Mouse (Mus musculus) heart, embryonic 12.5 days (tissue): ENCODE results near the gene Pml. TPM values are rescaled to one million over a fixed set of nuclear protein-coding genes. Genes with fewer than 3 reads are reported as not detected.

Experiments
- ATAC-seq: fragments of 200-750 bp; cut with Nextera tagmentation; 2 replicates; pipeline ENCODE4 v1.8.0; 2017; ENCODE audit warnings: moderate TSS enrichment, moderate library complexity; ENCODE audit not compliant: insufficient number of reproducible peaks, low FRiP score
- H3K27ac ChIP-seq: fragments of 300-500 bp; sonication (generic); 2 replicates; pipeline ENCODE4 v1.5.1; 2016; ENCODE audit warnings: mild to moderate bottlenecking, moderate library complexity; ENCODE audit not compliant: poor library complexity, severe bottlenecking
- H3K27me3 ChIP-seq: fragments of 300-500 bp; sonication (generic); replicated peaks from 2 replicates; pipeline ENCODE4 v1.6.1; 2016; ENCODE audit warnings: mild to moderate bottlenecking, moderate library complexity
- H3K36me3 ChIP-seq: fragments of 300-500 bp; sonication (generic); 2 replicates; pipeline ENCODE4 v1.6.1; 2016; ENCODE audit warnings: mild to moderate bottlenecking, moderate library complexity
- H3K4me1 ChIP-seq: fragments of 300-500 bp; sonication (generic); replicated peaks from 2 replicates; pipeline ENCODE4 v1.6.1; 2016; ENCODE audit warnings: mild to moderate bottlenecking
- H3K4me2 ChIP-seq: fragments of 300-500 bp; sonication (generic); 2 replicates; pipeline ENCODE4 v1.6.1; 2016; ENCODE audit warnings: mild to moderate bottlenecking, moderate library complexity
- H3K4me3 ChIP-seq: fragments of 300-500 bp; sonication (generic); 2 replicates; pipeline ENCODE4 v1.5.1; 2016; ENCODE audit warnings: mild to moderate bottlenecking
- H3K9ac ChIP-seq: fragments of 300-500 bp; sonication (generic); 2 replicates; pipeline ENCODE4 v1.6.1; 2016; ENCODE audit warnings: mild to moderate bottlenecking, moderate library complexity
- H3K9me3 ChIP-seq: fragments of 300-500 bp; sonication (generic); replicated peaks from 2 replicates; pipeline ENCODE4 v1.6.1; 2016; ENCODE audit warnings: mild to moderate bottlenecking, moderate library complexity
- WGBS: fragments of 180-500 bp; shearing (Covaris S2); methylation state at CpG from one replicate; pipeline ENCODE4 v1.1.7; 2016; 5-methylcytosine and 5-hydroxymethylcytosine counted together
- polyA plus RNA-seq: library from polyadenylated mRNA; unstranded; fragments of >200 nt; fragmentation: Nextera tagmentation; extraction: Ambion mirVana; gene quantifications from 2 replicates; pipeline ENCODE4 v1.2.1, GENCODE M21; 2016

The Pml gene
- polyA plus RNA-seq: 15.2 and 15.5 TPM in 2 replicates

DNA sequence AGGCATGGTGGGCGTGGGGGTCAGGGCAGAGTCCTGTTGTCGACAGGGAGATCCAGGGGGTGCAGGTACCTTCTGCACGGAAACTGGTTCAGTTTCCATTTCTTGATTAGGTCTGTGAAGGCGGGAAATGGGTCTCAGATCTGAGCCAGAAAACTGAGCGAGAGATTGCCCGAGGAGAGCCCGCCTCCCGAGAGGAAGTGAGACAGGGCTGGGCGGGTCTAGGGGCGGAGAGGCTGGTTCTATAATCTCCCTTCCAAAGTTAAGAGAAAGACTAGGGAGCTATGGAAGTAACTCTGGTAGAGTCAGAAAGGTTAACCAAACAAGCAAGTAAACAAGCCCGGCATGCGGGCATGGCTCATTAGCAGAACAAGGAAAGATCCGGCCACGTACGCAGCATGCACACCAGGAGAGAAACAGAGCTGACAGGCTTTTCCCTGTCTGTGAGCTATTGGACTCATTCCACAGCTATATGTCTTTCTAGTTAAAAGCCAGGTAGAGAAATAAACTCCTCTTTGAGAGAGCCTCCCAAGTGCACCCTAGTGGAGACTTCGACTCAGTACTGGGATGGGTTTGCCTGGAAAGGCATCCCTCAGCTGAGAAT is at the start of gene Pml:
Pml (minus strand) TSS at position 195 of the 601 bp plus-strand sequence.
- peak within 1 kb of the TSS; percentile 85 for H3K27ac ChIP-seq
- H3K27me3 ChIP-seq: no peaks in the 10 kb centered on the region
- peak within 1 kb of the TSS; percentile 87 for H3K9ac ChIP-seq
- under 1% methylated on average over 16 of the region's 16 CpGs for WGBS
- peak; percentile 62 for ATAC-seq
- peak within 1 kb of the TSS; percentile 58 for H3K4me3 ChIP-seq
- H3K4me1 ChIP-seq: peaks cover 40% of the 10 kb centered on the region
- peaks cover 6% of the 10 kb centered on the region for H3K36me3 ChIP-seq
- H3K4me2 ChIP-seq: peak within 1 kb of the TSS; percentile 72
- no peaks in the 10 kb centered on the region for H3K9me3 ChIP-seq

DNA sequence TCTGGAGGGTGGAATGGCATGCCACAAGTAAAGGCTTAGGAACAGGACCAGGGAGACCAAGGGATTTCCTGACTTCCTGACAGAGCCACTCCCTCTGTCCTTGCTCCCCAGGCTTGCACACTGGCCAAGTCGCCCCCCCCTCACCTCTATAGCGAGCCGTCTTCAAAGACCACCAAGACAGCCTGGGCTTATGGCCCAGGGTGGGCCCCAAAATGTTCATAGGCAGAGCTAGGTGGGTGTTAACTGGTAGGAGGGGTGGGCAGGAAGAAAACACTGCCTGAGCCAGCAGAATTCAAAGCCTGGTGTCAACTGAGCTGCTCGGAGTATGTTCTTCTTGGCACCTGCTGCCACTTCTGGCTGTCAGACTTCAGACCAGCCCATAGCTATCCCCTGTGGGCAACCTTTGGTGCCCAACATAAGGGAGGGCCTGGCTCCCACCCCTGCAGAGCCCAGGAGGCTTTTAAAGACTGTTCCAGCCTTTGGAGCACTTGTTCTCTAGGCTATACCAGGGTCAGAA is 48.4 kb upstream of the Pml start:
- ATAC-seq: no peak
- H3K9ac ChIP-seq: no peak overlapping the region
- no peak overlapping the region for H3K4me2 ChIP-seq
- H3K4me3 ChIP-seq: no peak overlapping the region
- H3K27me3 ChIP-seq: no peaks in the 10 kb centered on the region
- peak overlapping the region; percentile 34 for H3K27ac ChIP-seq
- 69% methylated on average over 4 of the region's 4 CpGs for WGBS
- peaks cover 6% of the 10 kb centered on the region; the same call in 1 of the 2 replicates for H3K36me3 ChIP-seq
- H3K4me1 ChIP-seq: peaks cover 53% of the 10 kb centered on the region
- no peaks in the 10 kb centered on the region for H3K9me3 ChIP-seq

- Histone ChIP-seq H3K36me3 (peaks cover 13% of the 10 kb centered on the region), H3K9ac (no peak overlapping the region), H3K4me3 (no peak overlapping the region), H3K27me3 (no peaks in the 10 kb centered on the region), H3K4me1 (peaks cover 50% of the 10 kb centered on the region), H3K4me2 (no peak overlapping the region), H3K9me3 (no peaks in the 10 kb centered on the region), H3K27ac (peak overlapping the region; percentile 34; the same call in 1 of the 2 replicates)
- no peak for ATAC-seq
- WGBS: 63% methylated on average over 6 of the region's 6 CpGs
Measured at GRCm38 (mm10) chr9:58297065-58297464, 47.5 kb upstream of the Pml start.

GRCm38 (mm10) chr9:58295766-58296361 is 46.3 kb upstream of the Pml start:
- H3K36me3 ChIP-seq: peaks cover 18% of the 10 kb centered on the region
- 10% methylated on average over 9 of the region's 9 CpGs for WGBS
- no peaks in the 10 kb centered on the region for H3K9me3 ChIP-seq
- ATAC-seq: peak; percentile 49
- H3K27ac ChIP-seq: peak overlapping the region; percentile 81
- H3K9ac ChIP-seq: peak overlapping the region; percentile 25; the same call in 1 of the 2 replicates
- no peak overlapping the region for H3K4me2 ChIP-seq
- H3K27me3 ChIP-seq: no peaks in the 10 kb centered on the region
- H3K4me1 ChIP-seq: peaks cover 50% of the 10 kb centered on the region
- no peak overlapping the region for H3K4me3 ChIP-seq

DNA sequence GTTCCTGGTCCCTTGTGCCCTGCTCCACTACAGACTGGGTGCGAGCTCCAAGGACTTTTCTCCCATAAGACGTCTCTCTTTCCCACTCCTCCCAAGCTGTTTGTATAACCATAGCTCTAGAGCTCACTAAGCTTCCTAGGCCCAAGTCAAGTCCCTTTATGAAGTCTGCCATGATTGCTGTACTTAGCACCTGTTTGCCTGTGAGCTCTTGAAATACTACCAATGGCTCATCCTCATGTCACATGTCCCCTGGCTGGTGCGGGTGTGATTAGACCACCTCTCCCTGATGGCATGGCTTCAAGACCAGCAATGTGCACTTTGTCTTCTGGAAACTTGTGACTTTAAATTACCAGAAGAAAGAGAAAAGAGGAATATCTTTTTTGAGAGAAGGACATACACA is 45.8 kb upstream of the Pml start:
- 81% methylated on average over 3 of the region's 3 CpGs for WGBS
- no peak for ATAC-seq
- Histone ChIP-seq H3K4me1 (peaks cover 50% of the 10 kb centered on the region), H3K36me3 (peaks cover 22% of the 10 kb centered on the region), H3K27me3 (no peaks in the 10 kb centered on the region), H3K4me3 (no peak overlapping the region), H3K27ac (peak overlapping the region; percentile 81), H3K4me2 (no peak overlapping the region), H3K9me3 (no peaks in the 10 kb centered on the region), H3K9ac (peak overlapping the region; percentile 25; the same call in 1 of the 2 replicates)

DNA sequence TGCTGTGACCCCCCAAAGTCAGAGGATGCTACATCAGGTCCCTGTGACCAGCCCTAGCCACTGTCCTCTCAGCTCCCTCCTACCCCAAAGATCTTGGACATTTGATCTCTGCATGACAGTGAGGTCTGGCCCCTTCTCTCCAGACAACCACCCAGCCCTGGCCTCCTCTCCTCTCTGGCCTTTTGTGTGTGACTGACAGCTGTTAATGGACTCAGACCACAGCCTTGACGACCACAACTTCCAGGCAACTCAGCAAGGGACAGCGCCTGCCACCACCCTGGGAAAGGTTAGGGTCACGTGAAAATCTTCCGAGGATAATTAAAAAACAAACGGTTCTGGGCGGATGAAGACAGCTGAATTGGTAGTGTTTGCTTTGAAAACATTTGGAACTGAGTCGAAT is 44.9 kb upstream of the Pml start:
- H3K27ac ChIP-seq: no peak overlapping the region
- no peak overlapping the region for H3K9ac ChIP-seq

DNA sequence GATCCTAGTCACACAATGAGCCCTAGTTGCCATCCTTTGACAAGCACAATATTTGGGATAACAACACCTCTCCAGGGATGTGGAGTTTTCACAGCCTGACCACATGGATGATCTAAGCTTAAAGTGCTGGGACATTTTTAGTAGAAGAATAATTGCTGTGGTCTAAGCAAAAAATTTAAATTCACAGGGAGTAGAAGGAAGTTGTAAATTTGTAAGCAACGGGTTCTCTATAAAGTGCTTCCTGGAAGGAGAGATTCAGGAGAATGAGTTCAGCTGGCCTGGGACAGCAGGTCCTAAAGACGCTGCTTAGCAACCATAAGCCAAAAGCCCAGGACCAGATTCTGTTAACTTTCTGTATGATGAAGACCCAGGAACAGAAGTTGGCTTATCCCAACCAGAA is 40.3 kb upstream of the Pml start:
- Histone ChIP-seq H3K27ac (no peak overlapping the region), H3K9ac (no peak overlapping the region), H3K4me2 (no peak overlapping the region), H3K9me3 (no peaks in the 10 kb centered on the region), H3K4me3 (no peak overlapping the region), H3K27me3 (no peaks in the 10 kb centered on the region), H3K36me3 (peaks cover 35% of the 10 kb centered on the region), H3K4me1 (no peaks in the 10 kb centered on the region)
- no peak for ATAC-seq
- WGBS: 77% methylated on average over 2 of the region's 2 CpGs

More for the DNA sequence above, 44.9 kb upstream of the Pml start:
- Histone ChIP-seq H3K27me3 (no peaks in the 10 kb centered on the region), H3K4me1 (peaks cover 42% of the 10 kb centered on the region), H3K4me3 (no peak overlapping the region), H3K4me2 (no peak overlapping the region), H3K36me3 (peaks cover 22% of the 10 kb centered on the region), H3K9me3 (no peaks in the 10 kb centered on the region)
- ATAC-seq: no peak
- 59% methylated on average over 7 of the region's 7 CpGs for WGBS

- WGBS: 54% methylated on average over 1 of the region's 1 CpGs
- H3K36me3 ChIP-seq: peaks cover 35% of the 10 kb centered on the region
- ATAC-seq: no peak
- H3K27me3 ChIP-seq: no peaks in the 10 kb centered on the region
- H3K9me3 ChIP-seq: no peaks in the 10 kb centered on the region
- H3K9ac ChIP-seq: no peak overlapping the region
- H3K4me2 ChIP-seq: no peak overlapping the region
- H3K27ac ChIP-seq: no peak overlapping the region
- no peaks in the 10 kb centered on the region for H3K4me1 ChIP-seq
- no peak overlapping the region for H3K4me3 ChIP-seq
Measured at GRCm38 (mm10) chr9:58289090-58289489, 39.5 kb upstream of the Pml start.

DNA sequence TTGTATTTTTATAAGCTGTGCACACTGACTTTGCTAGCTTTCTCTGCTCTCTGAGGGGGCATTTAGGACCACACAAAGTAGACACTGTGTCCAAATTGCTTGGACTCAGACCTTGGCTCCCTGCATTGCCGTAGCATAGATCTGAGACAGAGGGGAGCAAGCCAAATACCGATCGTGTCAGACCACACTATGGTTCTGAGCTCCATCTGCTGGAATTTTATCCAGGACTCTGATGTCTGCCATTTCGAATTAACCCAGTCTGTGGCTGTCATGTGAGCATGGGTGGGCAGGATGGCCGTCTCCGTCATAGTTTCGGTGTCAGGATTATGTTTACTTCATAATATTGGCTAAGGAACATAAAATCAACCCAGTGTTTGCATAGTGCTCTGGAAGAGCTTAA is 33.8 kb upstream of the Pml start:
- Histone ChIP-seq H3K36me3 (peaks cover 9% of the 10 kb centered on the region), H3K4me2 (no peak overlapping the region), H3K4me1 (peaks cover 23% of the 10 kb centered on the region), H3K27ac (peak overlapping the region; percentile 9; the same call in 1 of the 2 replicates), H3K27me3 (no peaks in the 10 kb centered on the region), H3K4me3 (no peak overlapping the region), H3K9ac (no peak overlapping the region), H3K9me3 (no peaks in the 10 kb centered on the region)
- 67% methylated on average over 7 of the region's 7 CpGs for WGBS
- ATAC-seq: no peak

GRCm38 (mm10) chr9:58281597-58281996 is 32.0 kb upstream of the Pml start:
- no peak overlapping the region for H3K4me3 ChIP-seq
- H3K27me3 ChIP-seq: no peaks in the 10 kb centered on the region
- WGBS: 63% methylated on average over 3 of the region's 3 CpGs
- H3K36me3 ChIP-seq: no peaks in the 10 kb centered on the region
- H3K4me1 ChIP-seq: peaks cover 23% of the 10 kb centered on the region
- H3K9me3 ChIP-seq: no peaks in the 10 kb centered on the region
- H3K4me2 ChIP-seq: no peak overlapping the region
- H3K27ac ChIP-seq: no peak overlapping the region
- no peak for ATAC-seq
- no peak overlapping the region for H3K9ac ChIP-seq

GRCm38 (mm10) chr9:58280259-58281109 is 30.9 kb upstream of the Pml start:
- peak overlapping the region; percentile 21; the same call in 1 of the 2 replicates for H3K4me2 ChIP-seq
- H3K4me3 ChIP-seq: no peak overlapping the region
- H3K9ac ChIP-seq: no peak overlapping the region
- H3K36me3 ChIP-seq: no peaks in the 10 kb centered on the region
- 40% methylated on average over 9 of the region's 9 CpGs for WGBS
- no peak overlapping the region for H3K27ac ChIP-seq
- no peaks in the 10 kb centered on the region for H3K27me3 ChIP-seq
- no peaks in the 10 kb centered on the region for H3K9me3 ChIP-seq
- peaks cover 28% of the 10 kb centered on the region for H3K4me1 ChIP-seq
- ATAC-seq: peak; percentile 56; the same call in 1 of the 2 replicates
